Mouse (Mus musculus) forebrain, embryonic 10.5 days (tissue): Measurements from ENCODE around the gene Kcnk5. TPM values are rescaled to one million over a fixed set of nuclear protein-coding genes. Genes with fewer than 3 reads are reported as not detected.

Source experiments
- DNase-seq: peaks from one replicate; pipeline ENCODE4 v3.0.0-alpha.2; 2017; ENCODE audit warnings: low spot score; ENCODE audit errors: extremely low spot score
- H3K27ac ChIP-seq: fragments of 300-500 bp; sonication (generic); 2 replicates; pipeline ENCODE4 v1.5.1; 2016; ENCODE audit warnings: mild to moderate bottlenecking
- H3K27me3 ChIP-seq: fragments of 300-500 bp; sonication (generic); 2 replicates; pipeline ENCODE4 v1.6.1; 2016; ENCODE audit warnings: mild to moderate bottlenecking; ENCODE audit not compliant: poor library complexity, severe bottlenecking
- H3K36me3 ChIP-seq: fragments of 300-500 bp; sonication (generic); replicated peaks from 2 replicates; pipeline ENCODE4 v1.6.1; 2016; ENCODE audit warnings: mild to moderate bottlenecking, moderate library complexity
- H3K4me1 ChIP-seq: fragments of 300-500 bp; sonication (generic); 2 replicates; pipeline ENCODE4 v1.6.1; 2016
- H3K4me3 ChIP-seq: fragments of 300-500 bp; sonication (generic); 2 replicates; pipeline ENCODE4 v1.5.1; 2016; ENCODE audit warnings: mild to moderate bottlenecking, moderate library complexity
- H3K9me3 ChIP-seq: fragments of 300-500 bp; sonication (generic); 2 replicates; pipeline ENCODE4 v1.6.1; 2016; ENCODE audit warnings: mild to moderate bottlenecking, moderate library complexity
- WGBS: fragments of 180-500 bp; shearing (Covaris S2); methylation state at CpG from one replicate; pipeline ENCODE4 v1.1.7; 2016; 5-methylcytosine and 5-hydroxymethylcytosine counted together
- polyA plus RNA-seq: library from polyadenylated mRNA; unstranded; fragments of >200 nt; fragmentation: Nextera tagmentation; extraction: Ambion mirVana; gene quantifications from 2 replicates; pipeline ENCODE4 v1.2.1, GENCODE M21; 2016

Kcnk5 gene
- polyA plus RNA-seq, 1 experiment from 2014 or later: 16.1 TPM

GRCm38 (mm10) chr14:20189751-20190150 lies 8.1 kb upstream of the Kcnk5 start:
- no peak overlapping the region for H3K4me3 ChIP-seq
- H3K27me3 ChIP-seq: no peaks in the 10 kb centered on the region
- peaks cover 7% of the 10 kb centered on the region for H3K4me1 ChIP-seq
- no peaks in the 10 kb centered on the region for H3K36me3 ChIP-seq
- DNase-seq: no peak
- H3K27ac ChIP-seq: no peak overlapping the region
- WGBS: 88% methylated on average over 2 of the region's 2 CpGs
- no peaks in the 10 kb centered on the region for H3K9me3 ChIP-seq

DNA sequence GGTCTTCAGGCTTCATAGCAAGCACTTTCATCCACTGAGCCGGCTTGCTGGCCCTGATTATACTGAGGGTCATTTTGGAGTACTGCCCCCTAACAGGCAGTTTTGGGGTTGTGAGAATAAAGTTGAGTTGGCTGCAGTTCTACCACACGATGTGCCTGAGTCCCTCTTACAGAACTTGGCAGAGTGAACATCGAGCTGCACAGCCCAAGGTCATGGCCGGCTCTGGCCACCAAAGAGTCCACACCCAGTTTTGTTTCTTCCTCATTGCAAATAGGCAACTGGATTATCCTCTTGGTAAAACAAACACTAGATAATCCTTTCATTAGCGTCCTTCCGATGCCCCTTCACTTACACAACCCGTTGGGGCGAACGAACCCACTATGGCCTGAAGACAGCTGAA lies 3.8 kb upstream of the Kcnk5 start:
- Histone ChIP-seq H3K36me3 (no peaks in the 10 kb centered on the region), H3K4me1 (peaks cover 39% of the 10 kb centered on the region), H3K9me3 (no peaks in the 10 kb centered on the region), H3K27ac (no peak overlapping the region; the same call in 1 of the 2 replicates), H3K27me3 (no peaks in the 10 kb centered on the region; the same call in 1 of the 2 replicates), H3K4me3 (no peak overlapping the region)
- DNase-seq: no peak
- 75% methylated on average over 9 of the region's 9 CpGs for WGBS

DNA sequence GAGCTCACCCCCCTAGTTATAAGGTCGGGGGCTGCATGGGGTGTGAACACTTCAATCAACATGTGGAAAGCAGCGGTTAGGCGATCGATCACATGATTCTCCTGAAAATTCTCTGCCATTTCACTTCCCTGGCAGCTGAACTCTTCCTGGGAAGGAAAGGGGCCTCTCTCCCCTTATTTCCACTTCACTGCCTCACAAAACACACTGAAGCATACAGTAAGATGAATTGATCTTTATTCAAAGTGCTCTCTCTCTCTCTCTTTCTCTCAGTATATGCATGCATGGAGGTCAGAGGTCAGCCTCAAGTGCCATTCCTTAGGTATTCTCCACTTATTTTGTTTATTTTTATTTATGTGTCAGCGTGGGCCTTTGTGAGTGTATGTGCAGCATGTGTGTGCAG lies 2.1 kb upstream of the Kcnk5 start:
- Histone ChIP-seq H3K4me1 (peaks cover 56% of the 10 kb centered on the region), H3K9me3 (no peaks in the 10 kb centered on the region), H3K36me3 (no peaks in the 10 kb centered on the region), H3K27me3 (no peaks in the 10 kb centered on the region; the same call in 1 of the 2 replicates), H3K4me3 (no peak overlapping the region; the same call in 1 of the 2 replicates), H3K27ac (peak overlapping the region; percentile 80)
- WGBS: 70% methylated on average over 5 of the region's 5 CpGs
- DNase-seq: no peak

DNA sequence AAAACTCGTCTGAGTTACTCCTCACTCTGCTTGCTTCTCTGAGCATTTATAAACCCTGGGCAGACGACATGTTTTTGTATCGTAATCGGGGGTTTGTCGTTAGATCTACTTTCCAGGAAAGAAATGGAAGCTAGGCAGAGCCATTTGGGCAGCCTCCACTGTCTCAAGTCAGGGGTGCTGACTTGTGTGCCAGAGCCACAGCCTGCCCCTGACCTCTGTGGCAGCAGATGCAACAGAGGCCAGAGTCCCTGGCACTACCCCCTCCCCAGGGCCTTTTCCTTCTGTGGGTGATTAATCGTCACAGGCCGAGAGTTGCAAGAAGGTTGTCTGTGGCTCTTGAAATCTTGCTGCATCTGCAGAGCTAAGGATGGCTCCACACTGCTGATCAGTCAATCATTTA lies 987 bp upstream of the Kcnk5 start:
- WGBS: 86% methylated on average over 7 of the region's 7 CpGs
- Histone ChIP-seq H3K27ac (peak overlapping the region; percentile 80; the same call in 1 of the 2 replicates), H3K9me3 (no peaks in the 10 kb centered on the region)

DNA sequence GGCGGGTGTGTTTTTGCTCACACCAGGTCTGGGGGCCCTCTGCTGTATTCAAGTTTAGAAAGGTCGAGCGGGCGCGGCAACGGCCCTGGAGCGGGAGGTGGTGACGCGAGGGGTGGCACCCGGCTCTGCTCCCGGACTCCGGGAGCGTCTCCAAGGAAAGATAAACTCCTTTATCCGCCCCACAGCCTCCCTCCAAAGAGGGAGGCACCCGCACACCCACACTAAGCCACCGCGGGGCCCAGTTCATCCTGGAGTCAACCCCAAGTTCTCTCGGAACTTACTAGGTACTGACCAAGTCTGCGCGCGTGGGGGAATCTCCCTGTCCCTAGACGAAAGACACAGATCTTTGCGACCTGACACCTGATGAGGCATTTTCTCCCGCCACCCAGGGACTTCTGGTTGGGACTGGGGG lies 852 bp downstream of the Kcnk5 start:
- no peaks in the 10 kb centered on the region; the same call in 1 of the 2 replicates for H3K27me3 ChIP-seq
- peak overlapping the region; percentile 90 for H3K27ac ChIP-seq
- H3K9me3 ChIP-seq: no peaks in the 10 kb centered on the region
- H3K36me3 ChIP-seq: peaks cover 13% of the 10 kb centered on the region
- peak; percentile 48 for DNase-seq
- H3K4me3 ChIP-seq: peak overlapping the region; percentile 74
- H3K4me1 ChIP-seq: peaks cover 73% of the 10 kb centered on the region
- WGBS: under 1% methylated on average over 24 of the region's 24 CpGs

More for the DNA sequence above, 987 bp upstream of the Kcnk5 start:
- H3K4me1 ChIP-seq: peaks cover 67% of the 10 kb centered on the region
- H3K27me3 ChIP-seq: no peaks in the 10 kb centered on the region; the same call in 1 of the 2 replicates
- DNase-seq: no peak
- H3K4me3 ChIP-seq: no peak overlapping the region
- H3K36me3 ChIP-seq: peaks cover under 1% of the 10 kb centered on the region; the same call in 1 of the 2 replicates

DNA sequence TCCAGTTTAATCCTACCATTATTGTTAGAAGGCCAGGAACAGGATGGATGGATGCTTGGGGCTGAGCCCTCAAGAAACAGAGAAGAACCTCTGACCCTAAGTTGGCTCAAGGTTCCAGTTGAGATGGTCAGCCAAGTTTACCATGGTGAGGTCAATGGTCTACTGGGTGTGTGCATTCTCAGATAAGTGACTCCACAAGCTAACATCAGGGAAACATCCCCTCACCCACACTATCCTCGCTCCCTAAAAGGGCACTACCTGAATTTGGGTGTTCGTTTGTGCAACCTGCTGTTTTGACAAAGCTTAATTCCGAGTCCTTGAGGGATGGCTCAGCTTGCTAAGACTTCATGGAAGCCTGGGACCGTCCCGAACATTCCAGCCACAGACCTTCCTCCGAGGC lies 1.3 kb downstream of the Kcnk5 start:
- peaks cover 18% of the 10 kb centered on the region for H3K36me3 ChIP-seq
- no peaks in the 10 kb centered on the region; the same call in 1 of the 2 replicates for H3K27me3 ChIP-seq
- no peak for DNase-seq
- no peaks in the 10 kb centered on the region for H3K9me3 ChIP-seq
- H3K4me1 ChIP-seq: peaks cover 73% of the 10 kb centered on the region
- H3K4me3 ChIP-seq: peak overlapping the region; percentile 74
- H3K27ac ChIP-seq: peak overlapping the region; percentile 90
- WGBS: 7% methylated on average over 6 of the region's 6 CpGs

DNA sequence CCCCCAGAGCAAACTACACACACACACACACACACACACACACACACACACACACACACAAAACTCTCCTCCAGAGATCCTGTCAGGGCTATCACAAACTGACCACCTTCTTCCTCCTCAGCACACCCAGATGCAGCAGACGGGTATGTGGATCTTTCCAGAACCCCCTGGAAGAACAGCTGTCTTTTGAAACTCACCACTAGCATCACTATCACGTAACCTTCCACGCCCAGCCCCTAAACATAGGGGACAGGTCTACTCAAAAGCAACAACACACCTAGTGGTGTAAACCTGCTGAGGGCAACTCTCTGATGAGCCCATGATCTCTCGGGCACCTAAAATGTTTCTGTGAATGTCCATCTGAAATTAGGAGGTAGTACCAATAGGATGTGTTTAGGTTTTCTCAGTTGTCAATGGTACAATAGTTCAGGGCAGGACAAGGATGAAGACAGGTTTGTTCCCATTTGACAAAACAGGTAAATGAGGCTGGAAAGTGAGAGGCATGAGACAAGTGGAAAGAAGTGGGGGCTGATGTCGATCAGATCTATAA lies 1.8 kb downstream of the Kcnk5 start:
- no peak for DNase-seq
- Histone ChIP-seq H3K27ac (peak overlapping the region; percentile 66), H3K9me3 (no peaks in the 10 kb centered on the region), H3K4me1 (peaks cover 73% of the 10 kb centered on the region), H3K4me3 (peak overlapping the region; percentile 74), H3K27me3 (no peaks in the 10 kb centered on the region; the same call in 1 of the 2 replicates), H3K36me3 (peaks cover 19% of the 10 kb centered on the region)
- 63% methylated on average over 5 of the region's 5 CpGs for WGBS

GRCm38 (mm10) chr14:20179080-20179479 lies 2.5 kb downstream of the Kcnk5 start:
- WGBS: 17% methylated on average over 3 of the region's 3 CpGs
- H3K9me3 ChIP-seq: no peaks in the 10 kb centered on the region
- no peaks in the 10 kb centered on the region; the same call in 1 of the 2 replicates for H3K27me3 ChIP-seq
- peak overlapping the region; percentile 74 for H3K4me3 ChIP-seq
- peak overlapping the region; percentile 66; the same call in 1 of the 2 replicates for H3K27ac ChIP-seq
- DNase-seq: no peak
- peaks cover 68% of the 10 kb centered on the region for H3K4me1 ChIP-seq
- H3K36me3 ChIP-seq: peaks cover 22% of the 10 kb centered on the region

- no peaks in the 10 kb centered on the region; the same call in 1 of the 2 replicates for H3K27me3 ChIP-seq
- no peak for DNase-seq
- peak overlapping the region; percentile 74 for H3K4me3 ChIP-seq
- H3K27ac ChIP-seq: peak overlapping the region; percentile 56
- H3K4me1 ChIP-seq: peaks cover 65% of the 10 kb centered on the region
- 12% methylated on average over 4 of the region's 4 CpGs for WGBS
- H3K36me3 ChIP-seq: peaks cover 22% of the 10 kb centered on the region
- no peaks in the 10 kb centered on the region for H3K9me3 ChIP-seq
Observed at GRCm38 (mm10) chr14:20178593-20178992, 3.0 kb downstream of the Kcnk5 start.

DNA sequence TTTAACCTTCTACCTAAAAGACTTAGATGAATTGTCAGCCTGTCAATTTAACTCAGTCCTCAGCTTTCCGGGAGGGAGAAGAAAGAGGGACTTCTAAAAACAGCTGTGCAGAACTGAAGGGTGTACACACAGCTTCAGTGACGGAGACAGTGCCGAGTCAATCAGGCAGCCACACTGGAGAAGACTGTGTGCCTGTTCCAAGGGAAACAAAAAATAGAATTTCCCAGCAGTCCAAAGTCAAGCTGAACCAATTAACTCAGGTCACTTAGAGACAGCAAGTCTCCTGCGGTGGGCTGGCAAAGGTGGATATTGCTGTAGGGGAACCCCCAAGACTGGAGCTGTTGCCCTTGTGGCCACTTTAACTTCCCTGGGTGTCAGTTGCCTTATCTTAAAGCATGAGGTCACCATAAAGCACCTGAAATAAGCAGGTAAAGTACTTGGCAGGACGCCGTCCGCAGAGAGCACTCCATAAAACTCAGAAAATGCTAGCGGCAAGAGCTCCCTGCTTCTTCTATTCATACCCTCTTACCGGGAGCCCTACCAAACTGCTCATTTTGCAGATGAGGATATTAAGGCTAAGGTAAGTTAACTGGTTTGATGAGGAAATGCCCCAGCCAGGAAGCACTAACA lies 4.0 kb downstream of the Kcnk5 start:
- DNase-seq: no peak
- H3K4me3 ChIP-seq: no peak overlapping the region; the same call in 1 of the 2 replicates
- H3K27me3 ChIP-seq: no peaks in the 10 kb centered on the region; the same call in 1 of the 2 replicates
- peaks cover 64% of the 10 kb centered on the region for H3K4me1 ChIP-seq
- H3K9me3 ChIP-seq: no peaks in the 10 kb centered on the region
- H3K36me3 ChIP-seq: peaks cover 22% of the 10 kb centered on the region
- WGBS: 76% methylated on average over 9 of the region's 9 CpGs
- H3K27ac ChIP-seq: no peak overlapping the region

DNA sequence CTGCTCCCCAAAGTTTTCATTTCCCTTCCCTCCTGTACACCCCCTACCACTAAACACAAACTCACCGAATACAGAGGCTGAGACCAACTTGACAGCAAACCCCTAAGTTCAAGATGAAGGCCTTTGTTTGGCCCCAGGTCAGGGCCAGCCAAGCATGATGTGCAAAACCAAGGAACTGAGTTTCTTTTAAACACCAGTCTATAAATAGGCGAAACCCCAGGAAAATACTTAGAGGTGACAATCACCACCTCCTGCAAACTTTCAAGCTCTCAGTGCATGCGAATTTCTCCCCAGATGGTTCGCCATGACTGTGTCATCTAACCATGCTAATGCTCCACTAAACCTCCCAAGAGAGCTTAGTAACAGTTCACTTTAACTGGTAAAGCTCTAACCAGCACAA lies 5.9 kb downstream of the Kcnk5 start:
- 90% methylated on average over 4 of the region's 4 CpGs for WGBS
- H3K36me3 ChIP-seq: peaks cover 39% of the 10 kb centered on the region
- H3K9me3 ChIP-seq: no peaks in the 10 kb centered on the region
- no peak overlapping the region for H3K4me3 ChIP-seq
- H3K27ac ChIP-seq: no peak overlapping the region
- DNase-seq: no peak
- peaks cover 56% of the 10 kb centered on the region for H3K4me1 ChIP-seq
- no peaks in the 10 kb centered on the region for H3K27me3 ChIP-seq

GRCm38 (mm10) chr14:20175114-20175513 lies 6.5 kb downstream of the Kcnk5 start:
- DNase-seq: no peak
- no peaks in the 10 kb centered on the region for H3K27me3 ChIP-seq
- 93% methylated on average over 7 of the region's 7 CpGs for WGBS
- no peak overlapping the region for H3K27ac ChIP-seq
- H3K4me1 ChIP-seq: peaks cover 50% of the 10 kb centered on the region
- H3K4me3 ChIP-seq: no peak overlapping the region
- peaks cover 45% of the 10 kb centered on the region for H3K36me3 ChIP-seq
- H3K9me3 ChIP-seq: no peaks in the 10 kb centered on the region

- no peaks in the 10 kb centered on the region for H3K27me3 ChIP-seq
- no peaks in the 10 kb centered on the region for H3K9me3 ChIP-seq
Observed at GRCm38 (mm10) chr14:20174696-20175095, 6.9 kb downstream of the Kcnk5 start.

More at GRCm38 (mm10) chr14:20174696-20175095, 6.9 kb downstream of the Kcnk5 start:
- no peak overlapping the region for H3K27ac ChIP-seq
- WGBS: 87% methylated on average over 6 of the region's 6 CpGs
- DNase-seq: no peak
- H3K4me3 ChIP-seq: no peak overlapping the region
- H3K4me1 ChIP-seq: peaks cover 46% of the 10 kb centered on the region
- peaks cover 45% of the 10 kb centered on the region for H3K36me3 ChIP-seq
